Mouse (Mus musculus) lung, postnatal 25 days (tissue): ENCODE measurements around the gene Sp2.

Source experiments
- DNase-seq: peaks from one replicate; pipeline ENCODE4 v3.0.0; 2022; ENCODE audit warnings: low spot score

The Sp2 gene

GRCm38 (mm10) chr11:96906431-96907161 lies 76.2 kb downstream of the Sp2 start:
- DNase-seq: no peak
